Mouse (Mus musculus): ENCODE data around the gene Ogn. TPM values are rescaled to one million over a fixed set of nuclear protein-coding genes. Genes with fewer than 3 reads are reported as not detected.
A peak's percentile ranks its signal among the peaks of the same experiment; 100 is the strongest.

The Ogn gene
- total RNA-seq, 2 experiments from 2014 or later = 5.9 to 6.5 TPM

DNA sequence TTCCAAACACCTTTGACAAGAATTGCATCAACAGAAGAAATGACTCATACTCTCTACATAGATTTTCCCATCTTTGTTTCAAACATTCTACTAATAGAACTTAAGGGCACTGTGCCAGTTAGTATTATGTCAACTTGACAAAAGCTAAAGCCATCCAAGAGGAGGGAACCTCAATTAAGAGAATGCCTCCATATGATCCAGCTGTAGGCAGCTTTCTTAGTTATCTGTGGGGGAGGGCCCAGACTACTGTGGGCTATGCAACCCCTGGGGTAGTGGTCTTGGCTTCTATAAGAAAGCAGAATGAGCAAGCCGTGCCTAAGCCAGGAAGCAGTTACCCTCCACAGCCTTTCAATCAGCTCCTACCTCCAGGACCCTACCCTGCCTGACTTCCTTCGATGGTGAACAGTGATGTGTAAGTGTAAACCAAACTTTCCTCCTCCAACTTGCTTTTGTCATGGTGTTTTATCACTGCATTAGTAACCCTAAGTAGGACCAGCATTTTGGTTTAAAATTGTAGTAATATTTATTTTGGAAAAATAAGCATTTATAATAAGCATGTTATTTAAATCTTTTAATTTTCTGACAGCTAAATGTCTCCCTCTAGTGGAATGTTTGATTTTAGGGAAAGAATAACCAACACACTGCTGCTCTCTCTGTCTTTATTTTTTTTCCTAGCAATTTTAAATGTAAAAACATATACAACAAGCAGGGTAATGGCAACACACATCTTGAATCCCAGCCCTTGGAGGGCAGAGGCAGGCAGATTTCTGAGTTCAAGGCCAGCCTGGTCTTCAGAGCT, 37.1 kb downstream of the Ogn start:
- DNase-seq (ENCODE audit: low spot score in 2 of 2) = peak in 1 of 2 experiments; percentile 42

DNA sequence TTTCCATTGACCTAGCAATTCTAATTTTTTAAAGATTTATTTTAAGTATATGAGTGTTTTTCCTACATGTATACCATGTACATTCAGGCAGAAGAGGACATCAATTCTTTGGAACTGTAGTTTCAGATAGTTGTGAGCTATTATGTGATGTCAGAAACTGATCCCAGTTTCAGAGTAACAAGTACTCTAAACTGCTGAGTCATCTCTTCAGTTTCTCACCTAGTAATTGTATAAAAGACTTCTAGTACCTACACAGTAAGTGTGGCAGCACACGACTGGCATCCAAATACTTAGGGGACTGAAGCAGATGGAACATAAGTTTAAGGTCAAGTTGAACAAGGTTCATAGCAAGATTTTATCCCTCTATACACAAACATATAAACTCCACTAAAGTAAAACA, 38.2 kb downstream of the Ogn start:
- no peak for DNase-seq (ENCODE audit: low spot score in 2 of 2)

DNA sequence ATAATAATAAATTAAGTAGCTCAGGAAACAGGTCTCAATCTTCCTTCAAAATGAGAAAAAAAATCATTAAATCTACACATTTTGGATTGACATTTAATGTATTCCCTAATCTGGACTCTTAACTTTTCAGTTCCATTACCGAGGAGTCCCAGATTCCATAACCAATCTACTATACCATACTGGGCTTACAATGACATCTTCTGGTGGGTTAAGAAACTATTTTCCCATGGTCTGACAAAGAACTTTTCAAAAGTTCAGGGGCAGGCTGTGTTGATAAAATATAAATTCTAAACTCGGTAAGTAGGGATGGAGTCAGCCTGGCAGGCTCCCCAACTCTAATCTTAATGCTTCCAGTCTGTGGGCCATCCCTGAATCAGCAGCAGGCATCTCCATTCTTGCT, 43.3 kb downstream of the Ogn start:
- DNase-seq (ENCODE audit: low spot score in 2 of 2) = no peak

DNA sequence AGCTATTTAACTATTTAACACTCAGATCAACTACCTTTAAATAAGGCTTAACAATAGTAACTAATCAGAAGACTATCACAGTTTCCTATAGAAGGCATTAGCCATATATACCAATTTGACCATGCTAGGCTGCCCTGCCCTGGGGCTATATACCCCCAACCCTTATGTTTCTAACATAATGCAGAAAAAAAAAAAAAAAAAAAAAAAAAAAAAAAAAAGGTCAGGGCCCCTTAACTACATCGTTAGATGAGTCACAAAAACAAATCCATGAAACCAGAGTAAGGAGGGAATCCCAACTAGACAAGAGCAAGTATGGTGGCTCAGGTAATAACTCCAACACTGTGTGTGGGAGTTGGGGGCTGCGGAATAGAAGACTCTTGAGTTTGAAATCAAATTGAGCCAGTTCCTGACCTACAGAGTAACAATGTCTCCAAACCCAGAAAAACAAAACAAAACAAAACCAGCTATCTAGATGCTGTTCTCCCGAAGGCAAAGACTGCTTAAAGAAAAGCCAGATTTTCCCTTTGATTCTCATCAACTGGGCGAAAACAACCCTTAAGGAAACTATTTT, 44.0 kb downstream of the Ogn start:
- DNase-seq (ENCODE audit: low spot score in 2 of 2) = no peak

DNA sequence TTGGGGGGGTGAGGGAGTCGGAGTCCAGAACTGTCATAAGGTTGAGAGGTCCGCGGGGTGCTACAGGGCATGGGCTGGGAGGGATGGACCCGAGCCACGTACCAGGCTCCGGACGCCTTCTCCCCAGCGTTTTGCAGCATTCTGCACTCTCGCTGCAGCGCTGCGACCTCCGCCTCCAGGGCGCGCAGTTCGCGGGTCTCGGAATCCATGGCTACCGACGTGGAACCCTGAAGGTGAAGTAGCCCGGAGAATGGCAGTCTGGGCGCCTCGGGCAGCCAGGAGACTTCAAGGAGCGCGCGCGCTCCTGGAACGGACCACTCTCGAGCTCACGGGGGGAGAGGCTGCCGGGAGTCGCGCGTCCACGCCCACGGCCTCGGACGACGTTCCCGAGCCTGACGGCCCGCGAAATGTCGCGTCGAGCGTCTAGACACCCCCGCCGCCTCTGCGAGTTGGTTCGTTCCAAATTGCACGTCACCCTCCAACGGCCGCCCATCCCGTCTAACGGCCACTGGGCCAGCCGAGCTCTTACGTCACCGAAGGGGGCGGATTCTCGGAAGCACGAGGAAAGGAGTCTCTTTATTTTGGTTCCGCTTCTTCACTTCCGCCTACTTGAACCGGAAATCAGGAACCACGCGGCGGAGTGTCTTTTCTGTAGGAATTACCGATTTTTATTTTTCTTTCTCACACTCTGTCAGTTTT, 44.8 kb downstream of the Ogn start, which contains the start of the genes Cenpp and Nol8:
Gene Cenpp (minus strand): TSS at position 305 of the 699 bp plus-strand sequence.
Gene Nol8 (plus strand): TSS at position 598 of the 699 bp plus-strand sequence.
- peak; percentile 99 for DNase-seq (ENCODE audit: low spot score in 2 of 2)

GRCm38 (mm10) chr13:49653180-49653541, 45.3 kb downstream of the Ogn start:
- DNase-seq (ENCODE audit: low spot score in 2 of 2) = no peak

Other genes starting within 250 kb of the Ogn start
- gene Ippk, start 186.8 kb upstream of the Ogn start, total RNA-seq (2021) = 10 to 100 TPM; 33.5 to 37.1 TPM
- gene Tes3-ps, start 114.7 kb upstream of the Ogn start, total RNA-seq (2021) = 1 to 10 TPM; 1.4 to 1.5 TPM
- gene Ecm2, start 103.2 kb upstream of the Ogn start, total RNA-seq (2021) = 1 to 10 TPM; 6.5 to 8.0 TPM
- gene Aspn, start 63.6 kb upstream of the Ogn start, total RNA-seq (2021) = under 1 TPM; 0.62 to 0.91 TPM
- under 1 TPM; 0.28 to 0.42 TPM for gene Omd, start 25.6 kb upstream of the Ogn start, total RNA-seq (2021)
- 1 to 10 TPM in 1 of 2 experiments, under 1 TPM in 1; 0.52 to 1.3 TPM for gene Cenpp, start 44.7 kb downstream of the Ogn start, total RNA-seq (2021)
- gene Nol8, start 45.0 kb downstream of the Ogn start, total RNA-seq (2021) = 10 to 100 TPM; 24.1 to 28.8 TPM
- gene Iars, start 74.1 kb downstream of the Ogn start, total RNA-seq (2021) = 10 to 100 TPM; 56.8 to 61.2 TPM
- not detected for gene Gm30302, start 191.0 kb downstream of the Ogn start, total RNA-seq (2021)